ENCODE assay signal across 17 mouse cellular contexts in genomic region chr11:98584629-98585177, GRCm38 (mm10). TPM values are rescaled to one million over a fixed set of nuclear protein-coding genes. Genes with fewer than 3 reads are reported as not detected.
DNase-seq lines count a peak whose midpoint lies in the region; ATAC-seq lines count a peak whose summit lies in the region.
"Had no signal": no experiment of that assay in that cellular context is flagged by ENCODE, and none has a peak within 500 bp of the region (broad histone marks: within the 10 kb centered on the region; RNA-seq: fewer than 3 reads in every experiment).

No protein-coding gene starts in this region.

- 0 out of 2 replicates have a peak overlapping the region, but pooled peaks have one; percentile 93 for H3K4me2 ChIP-seq in forebrain, embryonic 13.5 days
- H3K4me2 ChIP-seq in forebrain, embryonic 14.5 days (ENCODE audit: low read length): no peak overlapping the region
- peak overlapping the region; percentile 96 for H3K4me2 ChIP-seq in liver, embryonic 12.5 days

- peaks cover 6% of the 10 kb centered on the region for H3K27me3 ChIP-seq in forebrain, embryonic 13.5 days
- H3K27me3 ChIP-seq in forebrain, embryonic 14.5 days (replicated peaks; ENCODE audit: control insufficient read depth, insufficient read depth, low read length): no peaks in the 10 kb centered on the region
- H3K27me3 ChIP-seq in megakaryocyte, embryonic 14.5 days (replicated peaks): no peaks in the 10 kb centered on the region
- H3K27me3 ChIP-seq in liver, embryonic 12.5 days (replicated peaks): no peaks in the 10 kb centered on the region

- H3K27ac ChIP-seq in forebrain, embryonic 13.5 days: no peak overlapping the region
- no peak overlapping the region for H3K27ac ChIP-seq in forebrain, embryonic 14.5 days (ENCODE audit: low read depth, low read length)
- H3K27ac ChIP-seq in brown adipose tissue, adult 24 weeks (replicated peaks; ENCODE audit: low read depth, low read length): peak overlapping the region; percentile 99
- H3K27ac ChIP-seq in liver, embryonic 12.5 days: peak overlapping the region; percentile 99
- H3K27ac ChIP-seq: layer of hippocampus, adult 2 months; macrophage had no signal

- H3K9me3 ChIP-seq in forebrain, embryonic 13.5 days (replicated peaks): no peaks in the 10 kb centered on the region
- no peaks in the 10 kb centered on the region for H3K9me3 ChIP-seq in forebrain, embryonic 14.5 days (replicated peaks; ENCODE audit: control insufficient read depth, low read length)
- H3K9me3 ChIP-seq in megakaryocyte, embryonic 14.5 days: no peaks in the 10 kb centered on the region
- H3K9me3 ChIP-seq in liver, embryonic 12.5 days (replicated peaks): no peaks in the 10 kb centered on the region

- no peak for DNase-seq in forebrain, embryonic 14.5 days (ENCODE audit: low spot score)
- no peak for DNase-seq in layer of hippocampus, adult 8-10 months (ENCODE audit: low spot score in 2 of 2)
- DNase-seq in gastrocnemius, adult 18-20 months (ENCODE audit: low spot score): no peak
- DNase-seq: B cell, adult 2 months; kidney, adult 8-10 months; thymus, postnatal 4 days had no signal

- peaks cover 36% of the 10 kb centered on the region for H3K36me3 ChIP-seq in forebrain, embryonic 13.5 days (ENCODE audit: poor library complexity, severe bottlenecking)
- peaks cover 32% of the 10 kb centered on the region for H3K36me3 ChIP-seq in forebrain, embryonic 14.5 days (ENCODE audit: control insufficient read depth, insufficient read depth, low read length)
- peaks cover 53% of the 10 kb centered on the region for H3K36me3 ChIP-seq in megakaryocyte, embryonic 14.5 days (replicated peaks; ENCODE audit: low read length)
- H3K36me3 ChIP-seq in liver, embryonic 12.5 days: peaks cover 32% of the 10 kb centered on the region

- 0 out of 2 replicates have a peak overlapping the region, but pooled peaks have one; percentile 31 for H3K9ac ChIP-seq in forebrain, embryonic 13.5 days
- H3K9ac ChIP-seq in forebrain, embryonic 14.5 days (ENCODE audit: low read length): no peak overlapping the region
- peak overlapping the region; percentile 95 for H3K9ac ChIP-seq in liver, embryonic 12.5 days

- WGBS in forebrain, embryonic 13.5 days: 89% methylated on average over 6 of the region's 6 CpGs
- 96% methylated on average over 6 of the region's 6 CpGs for WGBS in forebrain, embryonic 14.5 days
- 74% methylated on average over 6 of the region's 6 CpGs for WGBS in liver, embryonic 12.5 days (ENCODE audit: insufficient replicate concordance)

- no peak for ATAC-seq in forebrain, embryonic 13.5 days
- ATAC-seq in forebrain, embryonic 14.5 days: no peak
- ATAC-seq in megakaryocyte, adult 5-6 weeks (ENCODE audit: poor library complexity, severe bottlenecking): no peak
- no peak for ATAC-seq in liver, embryonic 12.5 days

- H3K4me1 ChIP-seq in forebrain, embryonic 13.5 days: peaks cover 34% of the 10 kb centered on the region
- H3K4me1 ChIP-seq in forebrain, embryonic 14.5 days (ENCODE audit: control insufficient read depth, insufficient read depth, low read length): peaks cover 21% of the 10 kb centered on the region
- H3K4me1 ChIP-seq in megakaryocyte, embryonic 14.5 days: peaks cover 90% of the 10 kb centered on the region
- H3K4me1 ChIP-seq in brown adipose tissue, adult 24 weeks (ENCODE audit: control insufficient read depth, insufficient read depth, insufficient read length, low read length): peaks cover 29% of the 10 kb centered on the region
- H3K4me1 ChIP-seq in liver, embryonic 12.5 days: peaks cover 92% of the 10 kb centered on the region

- H3K4me3 ChIP-seq in forebrain, embryonic 13.5 days: no peak overlapping the region
- H3K4me3 ChIP-seq in forebrain, embryonic 14.5 days (ENCODE audit: low read depth, low read length): no peak overlapping the region
- peak overlapping the region; percentile 93 for H3K4me3 ChIP-seq in megakaryocyte, embryonic 14.5 days (replicated peaks)
- H3K4me3 ChIP-seq in brown adipose tissue, adult 24 weeks (ENCODE audit: insufficient read depth, low read depth, low read length): peak overlapping the region; percentile 64
- peak overlapping the region; percentile 97 for H3K4me3 ChIP-seq in liver, embryonic 12.5 days
- H3K4me3 ChIP-seq: layer of hippocampus, adult 2 months had no signal

RNA-seq across cellular contexts. Expression of gene Ormdl3, which starts 2.5 kb away (rescaled TPM):
- polyA plus RNA-seq in forebrain, embryonic 13.5 days (2015; fragmentation: Nextera tagmentation; extraction: Ambion mirVana): 77.3 and 88.0 TPM in 2 replicates
- polyA plus RNA-seq in forebrain, embryonic 14.5 days (2014; fragmentation: Nextera tagmentation; extraction: Ambion mirVana): 24.7 and 24.8 TPM in 2 replicates
- polyA plus RNA-seq in megakaryocyte, embryonic 14.5 days (2012; ENCODE audit: insufficient read depth, low replicate concordance): 106 and 188 TPM in 2 replicates
- total RNA-seq in megakaryocyte, adult 5-6 weeks (2015): 5.1 and 7.8 TPM in 2 replicates
- total RNA-seq in megakaryocyte, adult 5-6 weeks (2017): 6.3 and 8.8 TPM in 2 replicates
- polyA plus RNA-seq in brown adipose tissue, adult 24 weeks (2012; ENCODE audit: insufficient read depth, insufficient read length, missing spikeins): 276 and 329 TPM in 2 replicates
- 44.2 and 44.3 TPM in 2 replicates for polyA plus RNA-seq in liver, embryonic 12.5 days (2016; fragmentation: Nextera tagmentation; extraction: Ambion mirVana)
- 10 to 100 TPM; 43.4 to 57.6 (median 48.9) TPM for total RNA-seq in layer of hippocampus, adult 8-10 months (2022)
- 10 to 100 TPM; 25.1 to 26.3 TPM for total RNA-seq in gastrocnemius, adult 18-20 months (2021)

RNA-seq across cellular contexts. Expression of gene Lrrc3c, which starts 13.4 kb away (rescaled TPM):
- polyA plus RNA-seq in forebrain, embryonic 13.5 days (2015; fragmentation: Nextera tagmentation; extraction: Ambion mirVana): not detected in 2 replicates
- polyA plus RNA-seq in forebrain, embryonic 14.5 days (2014; fragmentation: Nextera tagmentation; extraction: Ambion mirVana): not detected in 2 replicates
- polyA plus RNA-seq in megakaryocyte, embryonic 14.5 days (2012; ENCODE audit: insufficient read depth, low replicate concordance): not detected in 2 replicates
- not detected in 2 replicates for total RNA-seq in megakaryocyte, adult 5-6 weeks (2015)
- total RNA-seq in megakaryocyte, adult 5-6 weeks (2017): not detected in 2 replicates
- polyA plus RNA-seq in brown adipose tissue, adult 24 weeks (2012; ENCODE audit: insufficient read depth, insufficient read length, missing spikeins): not detected in 2 replicates
- not detected in 2 replicates for polyA plus RNA-seq in liver, embryonic 12.5 days (2016; fragmentation: Nextera tagmentation; extraction: Ambion mirVana)
- not detected for total RNA-seq in layer of hippocampus, adult 8-10 months (2022)
- not detected for total RNA-seq in gastrocnemius, adult 18-20 months (2021)
- total RNA-seq: common myeloid progenitor, adult 5-6 weeks; hematopoietic stem cell, adult 5-6 weeks; layer of hippocampus, adult 2 months; left cerebral cortex, postnatal 25 days had no signal
- polyA plus RNA-seq: macrophage; neural tube, embryonic 11.5 days had no signal

RNA-seq across cellular contexts. Expression of gene Zpbp2, which starts 33.8 kb away (rescaled TPM):
- not detected in 2 replicates for polyA plus RNA-seq in forebrain, embryonic 13.5 days (2015; fragmentation: Nextera tagmentation; extraction: Ambion mirVana)
- not detected in 2 replicates for polyA plus RNA-seq in forebrain, embryonic 14.5 days (2014; fragmentation: Nextera tagmentation; extraction: Ambion mirVana)
- 0.08 TPM in 1 of 2 replicates, not detected in the other for polyA plus RNA-seq in megakaryocyte, embryonic 14.5 days (2012; ENCODE audit: insufficient read depth, low replicate concordance)
- 0.34 and 5.4 TPM in 2 replicates for total RNA-seq in megakaryocyte, adult 5-6 weeks (2015)
- 0.81 TPM in 1 of 2 replicates, not detected in the other for total RNA-seq in megakaryocyte, adult 5-6 weeks (2017)
- polyA plus RNA-seq in brown adipose tissue, adult 24 weeks (2012; ENCODE audit: insufficient read depth, insufficient read length, missing spikeins): 2.2 and 2.3 TPM in 2 replicates
- 0.46 and 0.55 TPM in 2 replicates for polyA plus RNA-seq in liver, embryonic 12.5 days (2016; fragmentation: Nextera tagmentation; extraction: Ambion mirVana)
- under 1 TPM in 1 of 4 experiments, not detected in 3; 0.75 TPM for total RNA-seq in layer of hippocampus, adult 8-10 months (2022)
- not detected for total RNA-seq in gastrocnemius, adult 18-20 months (2021)
- total RNA-seq: hematopoietic stem cell, adult 5-6 weeks; layer of hippocampus, adult 2 months; left cerebral cortex, postnatal 25 days had no signal
- polyA plus RNA-seq: macrophage had no signal

RNA-seq across cellular contexts. Expression of gene Ikzf3, which starts 38.9 kb away (rescaled TPM):
- polyA plus RNA-seq in forebrain, embryonic 13.5 days (2015; fragmentation: Nextera tagmentation; extraction: Ambion mirVana): not detected in 2 replicates
- not detected in 2 replicates for polyA plus RNA-seq in forebrain, embryonic 14.5 days (2014; fragmentation: Nextera tagmentation; extraction: Ambion mirVana)
- 0.47 TPM in 1 of 2 replicates, not detected in the other for polyA plus RNA-seq in megakaryocyte, embryonic 14.5 days (2012; ENCODE audit: insufficient read depth, low replicate concordance)
- total RNA-seq in megakaryocyte, adult 5-6 weeks (2015): 6.0 and 9.9 TPM in 2 replicates
- total RNA-seq in megakaryocyte, adult 5-6 weeks (2017): 6.6 and 11.0 TPM in 2 replicates
- not detected in 2 replicates for polyA plus RNA-seq in brown adipose tissue, adult 24 weeks (2012; ENCODE audit: insufficient read depth, insufficient read length, missing spikeins)
- polyA plus RNA-seq in liver, embryonic 12.5 days (2016; fragmentation: Nextera tagmentation; extraction: Ambion mirVana): 0.07 and 0.12 TPM in 2 replicates
- total RNA-seq in layer of hippocampus, adult 8-10 months (2022): not detected
- under 1 TPM in 1 of 2 experiments, not detected in 1; 0.14 TPM for total RNA-seq in gastrocnemius, adult 18-20 months (2021)
- total RNA-seq: common myeloid progenitor, adult 5-6 weeks had no signal
- polyA plus RNA-seq: neural tube, embryonic 11.5 days had no signal

RNA-seq across cellular contexts. Expression of gene Gm12355, which starts 40.8 kb away (rescaled TPM):
- 1.2 and 1.3 TPM in 2 replicates for polyA plus RNA-seq in forebrain, embryonic 13.5 days (2015; fragmentation: Nextera tagmentation; extraction: Ambion mirVana)
- 0.88 and 1.3 TPM in 2 replicates for polyA plus RNA-seq in forebrain, embryonic 14.5 days (2014; fragmentation: Nextera tagmentation; extraction: Ambion mirVana)
- polyA plus RNA-seq in megakaryocyte, embryonic 14.5 days (2012; ENCODE audit: insufficient read depth, low replicate concordance): not detected in 2 replicates
- total RNA-seq in megakaryocyte, adult 5-6 weeks (2015): 5.5 and 7.0 TPM in 2 replicates
- total RNA-seq in megakaryocyte, adult 5-6 weeks (2017): 1.8 and 3.3 TPM in 2 replicates
- polyA plus RNA-seq in brown adipose tissue, adult 24 weeks (2012; ENCODE audit: insufficient read depth, insufficient read length, missing spikeins): 5.2 and 8.8 TPM in 2 replicates
- 0.87 and 0.96 TPM in 2 replicates for polyA plus RNA-seq in liver, embryonic 12.5 days (2016; fragmentation: Nextera tagmentation; extraction: Ambion mirVana)
- 10 to 100 TPM; 12.1 to 20.0 (median 14.9) TPM for total RNA-seq in layer of hippocampus, adult 8-10 months (2022)
- total RNA-seq in gastrocnemius, adult 18-20 months (2021): 1 to 10 TPM; 4.1 to 6.6 TPM
- polyA plus RNA-seq: macrophage had no signal

Comparison
In these comparisons a context has a peak if more than half of its experiments do, and no peak if none do; other contexts are left out.
1. H3K27ac ChIP-seq: peak in brown adipose tissue, adult 24 weeks (single experiment) and liver, embryonic 12.5 days (single experiment); none in forebrain, embryonic 13.5 days (single experiment) and forebrain, embryonic 14.5 days (single experiment).
2. H3K4me3 ChIP-seq: peak in megakaryocyte, embryonic 14.5 days (single experiment), brown adipose tissue, adult 24 weeks (single experiment) and liver, embryonic 12.5 days (single experiment); none in forebrain, embryonic 13.5 days (single experiment) and forebrain, embryonic 14.5 days (single experiment).